Comparison of ENCODE assay signal across 12 mouse cellular contexts in the genomic region with DNA sequence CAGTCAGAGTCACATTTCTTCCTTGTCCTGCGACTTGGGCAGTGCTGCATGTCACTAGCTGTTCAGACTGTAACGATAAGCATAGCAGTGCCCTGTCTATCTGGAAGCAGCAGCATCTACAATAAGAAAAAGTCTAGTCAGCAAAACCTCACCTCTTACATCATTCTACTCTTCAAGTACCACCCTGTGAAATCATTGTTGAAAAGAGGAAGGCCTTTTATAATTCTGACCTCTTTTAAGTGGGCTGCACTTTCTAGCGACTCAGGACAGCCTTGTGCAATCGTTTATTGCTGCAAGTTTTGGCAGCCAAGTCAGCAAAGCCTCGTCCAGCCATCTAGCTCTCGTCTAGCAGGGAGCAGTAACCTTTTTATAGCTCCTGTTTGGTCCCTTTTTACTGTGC.
A peak's percentile ranks its signal among the peaks of the same experiment; 100 is the strongest.
DNase-seq lines count a peak whose midpoint lies in the region; ATAC-seq lines count a peak whose summit lies in the region.
"Had no signal": no experiment of that assay in that cellular context is flagged by ENCODE, and none has a peak within 500 bp of the region (broad histone marks: within the 10 kb centered on the region; RNA-seq: fewer than 3 reads in every experiment).

No protein-coding gene starts in this region.

- no peak overlapping the region for H3K9ac ChIP-seq in heart, embryonic 15.5 days

- H3K27ac ChIP-seq in heart, embryonic 15.5 days = peak overlapping the region; percentile 74

- H3K4me3 ChIP-seq in heart, embryonic 15.5 days = no peak overlapping the region

- H3K4me2 ChIP-seq in heart, embryonic 15.5 days = peak overlapping the region; percentile 21; the same call in 1 of the 2 replicates

- WGBS in heart, embryonic 15.5 days = 21% methylated on average over 6 of the region's 6 CpGs

- peaks cover 31% of the 10 kb centered on the region for H3K4me1 ChIP-seq in heart, embryonic 15.5 days (replicated peaks)

- H3K36me3 ChIP-seq in heart, embryonic 15.5 days = no peaks in the 10 kb centered on the region
- H3K36me3 ChIP-seq: G1E had no signal

- H3K9me3 ChIP-seq in heart, embryonic 15.5 days (replicated peaks) = no peaks in the 10 kb centered on the region

- no peaks in the 10 kb centered on the region for H3K27me3 ChIP-seq in heart, embryonic 15.5 days

- peak; percentile 37 for DNase-seq in layer of hippocampus, adult 11-12 months (ENCODE audit: low spot score)
- no peak for DNase-seq in layer of hippocampus, postnatal 25 days (ENCODE audit: extremely low spot score in 1 of 2, low spot score in 1 of 2)
- peak; percentile 66 to 71 for DNase-seq in adrenal gland, postnatal 36 days
- peak; percentile 56 to 75 for DNase-seq in lung, postnatal 4 days
- DNase-seq in urinary bladder, postnatal 25 days (ENCODE audit: low spot score) = no peak
- DNase-seq in spleen, postnatal 14 days (ENCODE audit: low spot score in 2 of 2) = no peak
- DNase-seq: right cerebral cortex, adult 18-20 months; thymus, adult 2 months had no signal

- no peak; the same call in 1 of the 2 replicates for ATAC-seq in heart, embryonic 15.5 days (replicated peaks; ENCODE audit: insufficient number of reproducible peaks, insufficient read depth, low FRiP score, low read depth)
- ATAC-seq in frontal cortex, adult (ENCODE audit: low TSS enrichment) = no peak
- ATAC-seq: hindbrain, embryonic 16.5 days had no signal

Comparison
In these comparisons a context has a peak if more than half of its experiments do, and no peak if none do; other contexts are left out.
1. DNase-seq: peak in layer of hippocampus, adult 11-12 months (single experiment), adrenal gland, postnatal 36 days (2 of 2) and lung, postnatal 4 days (2 of 2); none in layer of hippocampus, postnatal 25 days (0 of 2), urinary bladder, postnatal 25 days (single experiment) and spleen, postnatal 14 days (0 of 2).